10 mouse cellular contexts compared by ENCODE assay signal in the genomic region with DNA sequence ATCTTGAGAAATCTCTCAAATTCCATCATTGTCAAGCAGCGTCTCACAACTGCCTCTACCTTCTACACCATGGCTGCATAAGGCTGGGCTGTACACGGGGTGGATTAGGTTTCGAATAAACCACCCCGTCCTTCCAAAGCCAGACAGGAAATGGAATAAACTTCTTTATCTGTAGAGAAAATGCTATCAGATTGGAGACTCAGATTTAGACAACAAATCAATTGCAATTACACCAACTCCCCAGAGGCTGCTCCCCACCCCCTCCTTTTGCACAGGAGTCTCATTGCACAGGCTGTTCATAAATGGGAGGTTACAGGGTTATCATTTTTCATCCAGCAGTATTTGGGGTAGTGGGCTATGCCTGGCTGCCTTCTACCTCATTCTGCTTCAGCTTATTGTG. TPM values are rescaled to one million over a fixed set of nuclear protein-coding genes. Genes with fewer than 3 reads are reported as not detected.
DNase-seq lines count a peak whose midpoint lies in the region; ATAC-seq and TF ChIP-seq lines count a peak whose summit lies in the region.
"Had no signal": no experiment of that assay in that cellular context is flagged by ENCODE, and none has a peak within 500 bp of the region (broad histone marks: within the 10 kb centered on the region; RNA-seq: fewer than 3 reads in every experiment).

No protein-coding gene starts in this region.

- 52% methylated on average over 4 of the region's 4 CpGs for WGBS in kidney, embryonic 16.5 days
- WGBS in kidney, adult 2 months: 52% methylated on average over 4 of the region's 4 CpGs
- WGBS in embryonic facial prominence, embryonic 13.5 days: 48% methylated on average over 4 of the region's 4 CpGs

- DNase-seq in kidney, adult 2 months: no peak
- peak; percentile 51 for DNase-seq in induced T-regulatory cell, adult 2 months (ENCODE audit: low read depth)
- peak; percentile 55 for DNase-seq in naive thymus-derived CD4-positive, alpha-beta T cell, adult 2 months (ENCODE audit: low read depth)
- no peak for DNase-seq in spleen, postnatal 4 days (ENCODE audit: low spot score in 2 of 2)
- no peak for DNase-seq in frontal cortex, adult 2 months (ENCODE audit: extremely low spot score in 1 of 2, low spot score in 1 of 2)
- no peak for DNase-seq in heart, adult 11 months
- DNase-seq: kidney, postnatal 10 days had no signal

- ATAC-seq in kidney, embryonic 16.5 days (ENCODE audit: low FRiP score, low TSS enrichment): no peak
- no peak for ATAC-seq in embryonic facial prominence, embryonic 13.5 days (ENCODE audit: insufficient number of reproducible peaks, insufficient read depth, low FRiP score, low TSS enrichment, low read depth)

- no peak overlapping the region for H3K9ac ChIP-seq in kidney, embryonic 16.5 days (replicated peaks; ENCODE audit: low read length)
- no peak overlapping the region for H3K9ac ChIP-seq in embryonic facial prominence, embryonic 13.5 days

- peak overlapping the region; percentile 67 for H3K4me2 ChIP-seq in kidney, embryonic 16.5 days (replicated peaks; ENCODE audit: low read depth, low read length)
- H3K4me2 ChIP-seq in embryonic facial prominence, embryonic 13.5 days: peak overlapping the region; percentile 69

- no peaks in the 10 kb centered on the region for H3K9me3 ChIP-seq in kidney, embryonic 16.5 days (ENCODE audit: low read length)
- H3K9me3 ChIP-seq in embryonic facial prominence, embryonic 13.5 days: no peaks in the 10 kb centered on the region
- H3K9me3 ChIP-seq: megakaryocyte, embryonic 14.5 days had no signal

- no peak overlapping the region for H3K27ac ChIP-seq in kidney, embryonic 16.5 days (ENCODE audit: low read length)
- H3K27ac ChIP-seq in kidney, adult 2 months (ENCODE audit: insufficient read depth, low read depth, low read length): no peak overlapping the region
- H3K27ac ChIP-seq in embryonic facial prominence, embryonic 13.5 days: no peak overlapping the region

- no peak for TF ChIP-seq CTCF in kidney, adult 2 months (conservative IDR thresholded peaks at IDR 0.05; ENCODE audit: insufficient read depth, insufficient read length, low read depth, low read length)

- peak overlapping the region; percentile 62 for H3K4me3 ChIP-seq in kidney, embryonic 16.5 days (ENCODE audit: low read length)
- no peak overlapping the region for H3K4me3 ChIP-seq in kidney, adult 2 months (ENCODE audit: insufficient read depth, low read depth, low read length)
- H3K4me3 ChIP-seq in embryonic facial prominence, embryonic 13.5 days: peak overlapping the region; percentile 57

- H3K27me3 ChIP-seq in kidney, embryonic 16.5 days (ENCODE audit: insufficient read depth, low read length): no peaks in the 10 kb centered on the region
- no peaks in the 10 kb centered on the region for H3K27me3 ChIP-seq in kidney, adult 2 months (replicated peaks; ENCODE audit: control insufficient read depth, insufficient read depth, low read length)
- no peaks in the 10 kb centered on the region for H3K27me3 ChIP-seq in embryonic facial prominence, embryonic 13.5 days

- no peaks in the 10 kb centered on the region for H3K36me3 ChIP-seq in kidney, embryonic 16.5 days (ENCODE audit: insufficient read depth, low read length)
- H3K36me3 ChIP-seq in kidney, adult 2 months (ENCODE audit: control insufficient read depth, insufficient read depth, low read length): no peaks in the 10 kb centered on the region
- H3K36me3 ChIP-seq in embryonic facial prominence, embryonic 13.5 days: no peaks in the 10 kb centered on the region

- peaks cover 11% of the 10 kb centered on the region; the same call in 1 of the 2 replicates for H3K4me1 ChIP-seq in kidney, embryonic 16.5 days (ENCODE audit: insufficient read depth, low read length)
- H3K4me1 ChIP-seq in kidney, adult 2 months (ENCODE audit: control insufficient read depth, insufficient read depth, low read length): no peaks in the 10 kb centered on the region
- peaks cover 30% of the 10 kb centered on the region; the same call in 1 of the 2 replicates for H3K4me1 ChIP-seq in embryonic facial prominence, embryonic 13.5 days

- TF ChIP-seq POLR2A in kidney, adult 2 months (IDR thresholded peaks at IDR 0.05; ENCODE audit: low read depth, low read length): no peak

RNA-seq across cellular contexts. Expression of gene Sept6, which starts 3.7 kb away (rescaled TPM):
- 21.5 and 23.5 TPM in 2 replicates for polyA plus RNA-seq in kidney, embryonic 16.5 days (2015; fragmentation: Nextera tagmentation; extraction: Ambion mirVana)
- 5.3 and 5.7 TPM in 2 replicates for polyA plus RNA-seq in kidney, adult 2 months (2012; rRNA removed)
- 38.3 and 40.0 TPM in 2 replicates for polyA plus RNA-seq in embryonic facial prominence, embryonic 13.5 days (2015; fragmentation: Nextera tagmentation; extraction: Ambion mirVana)
- polyA plus RNA-seq in frontal cortex, adult 2 months (2012; rRNA removed): 38.6 and 40.7 TPM in 2 replicates

Comparison
In these comparisons a context has a peak if more than half of its experiments do, and no peak if none do; other contexts are left out.
1. DNase-seq: peak in induced T-regulatory cell, adult 2 months (single experiment) and naive thymus-derived CD4-positive, alpha-beta T cell, adult 2 months (single experiment); none in kidney, adult 2 months (single experiment), spleen, postnatal 4 days (0 of 2), frontal cortex, adult 2 months (0 of 2) and heart, adult 11 months (single experiment).